Mouse (Mus musculus): Measurements from ENCODE around the gene Phlda1.

DNA sequence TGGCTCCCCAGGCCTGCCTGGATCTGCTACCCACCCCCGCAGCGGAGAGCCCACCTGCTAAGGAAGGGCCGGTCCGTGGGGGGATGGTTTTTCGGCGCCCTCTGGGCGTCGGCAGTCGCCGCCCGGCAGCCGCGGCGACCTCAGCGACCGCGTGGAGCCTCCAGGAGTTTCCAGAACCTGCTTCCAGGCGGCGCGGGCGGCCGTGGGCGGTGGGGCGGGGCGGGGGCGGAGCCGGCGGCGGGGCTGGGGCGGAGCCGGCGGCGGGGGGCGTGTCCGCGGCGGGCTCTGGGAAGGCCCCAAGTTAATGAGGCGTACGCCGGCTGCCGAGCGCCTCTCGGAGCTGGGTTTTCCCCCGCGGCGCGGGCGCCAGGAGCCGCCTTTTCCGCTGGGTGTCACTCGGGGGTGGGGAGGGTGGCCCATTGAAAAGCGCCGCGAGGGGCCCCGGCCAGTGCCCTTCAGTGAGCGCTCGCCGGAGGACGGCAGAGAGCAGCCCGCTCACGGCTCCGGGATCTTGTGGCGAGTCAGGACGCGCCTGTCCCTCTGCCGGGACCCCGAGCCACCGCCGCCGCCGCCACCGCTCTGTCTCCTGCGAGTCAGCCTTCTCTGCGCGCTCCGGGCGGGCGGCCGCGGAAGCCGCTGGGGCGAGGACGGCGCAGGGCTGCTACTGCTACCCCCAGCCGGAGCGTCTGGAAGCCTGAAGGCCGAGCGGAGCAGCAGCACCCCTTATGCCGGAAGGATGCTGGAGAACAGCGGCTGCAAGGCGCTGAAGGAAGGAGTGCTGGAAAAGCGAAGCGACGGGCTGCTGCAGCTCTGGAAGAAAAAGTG lies at the start of gene Phlda1:
- TF ChIP-seq CTCF (IDR thresholded peaks at IDR 0.05; ENCODE audit: borderline replicate concordance, insufficient read depth, low read length) = no peak
- TF ChIP-seq POLR2A (IDR thresholded peaks at IDR 0.05; ENCODE audit: low read depth, low read length) = peak; percentile 93
